Mouse (Mus musculus) limb, embryonic 14.5 days (tissue): ENCODE results near the gene Bach2. TPM values are rescaled to one million over a fixed set of nuclear protein-coding genes. Genes with fewer than 3 reads are reported as not detected.

Experiments
- ATAC-seq: fragments of 200-750 bp; cut with Nextera tagmentation; 2 replicates; pipeline ENCODE4 v1.8.0; 2017; ENCODE audit warnings: low read depth, moderate number of reproducible peaks, moderate TSS enrichment; ENCODE audit not compliant: low FRiP score
- DNase-seq: peaks from one replicate; pipeline ENCODE4 v3.0.0-alpha.2; 2015; ENCODE audit warnings: low spot score
- H3K27ac ChIP-seq: fragments of 300-500 bp; sonication (generic); replicated peaks from 2 replicates; pipeline ENCODE4 v1.5.1; 2014; ENCODE audit warnings: low read depth, mild to moderate bottlenecking, low read length, moderate library complexity, mixed read lengths
- H3K27me3 ChIP-seq: fragments of 300-500 bp; sonication (generic); 2 replicates; pipeline ENCODE4 v1.6.1; 2014; ENCODE audit warnings: low read length, mixed read lengths; ENCODE audit not compliant: control insufficient read depth, insufficient read depth
- H3K36me3 ChIP-seq: fragments of 300-500 bp; sonication (generic); 2 replicates; pipeline ENCODE4 v1.6.1; 2014; ENCODE audit warnings: mild to moderate bottlenecking, low read length, moderate library complexity, mixed read lengths; ENCODE audit not compliant: control insufficient read depth, insufficient read depth
- H3K4me1 ChIP-seq: fragments of 300-500 bp; sonication (generic); 2 replicates; pipeline ENCODE4 v1.6.1; 2014; ENCODE audit warnings: antibody characterized with exemption, low read length, mixed read lengths; ENCODE audit not compliant: control insufficient read depth, insufficient read depth
- H3K4me2 ChIP-seq: fragments of 300-500 bp; sonication (generic); replicated peaks from 2 replicates; pipeline ENCODE4 v1.6.1; 2014; ENCODE audit warnings: low read depth, mild to moderate bottlenecking, low read length, moderate library complexity; ENCODE audit not compliant: severe bottlenecking
- H3K4me3 ChIP-seq: fragments of 300-500 bp; sonication (generic); replicated peaks from 2 replicates; pipeline ENCODE4 v1.5.1; 2014; ENCODE audit warnings: low read length
- H3K9ac ChIP-seq: fragments of 300-500 bp; sonication (generic); 2 replicates; pipeline ENCODE4 v1.6.1; 2014; ENCODE audit warnings: mild to moderate bottlenecking, low read depth, low read length, moderate library complexity; ENCODE audit not compliant: severe bottlenecking
- H3K9me3 ChIP-seq: fragments of 300-500 bp; sonication (generic); 2 replicates; pipeline ENCODE4 v1.6.1; 2016; ENCODE audit warnings: low read length; ENCODE audit not compliant: control insufficient read depth
- POLR2A ChIP-seq: fragments of 200-500 bp; IDR thresholded peaks from 2 replicates; pipeline ENCODE4 v1.8.0; 2012; ENCODE audit warnings: inconsistent platforms, mild to moderate bottlenecking, moderate library complexity, borderline replicate concordance; ENCODE audit not compliant: insufficient read depth, insufficient read length; ENCODE audit errors: extremely low read depth
- WGBS: fragments of 180-500 bp; shearing (Covaris S2); extraction: QIAGEN DNeasy Blood & Tissue Kit; methylation state at CpG from one replicate; pipeline ENCODE4 v1.1.7; 2014; 5-methylcytosine and 5-hydroxymethylcytosine counted together
- polyA plus RNA-seq, 2 experiments: library from polyadenylated mRNA; depleted of rRNA in 1 of 2; stranded (reverse) in 1 of 2; unstranded in 1 of 2; fragments of >200 nt; fragmentation: Nextera tagmentation in 1 of 2; extraction: Ambion mirVana in 1 of 2; gene quantifications; 2 replicates each; pipeline versions ENCODE4 v1.2.1 to v1.2.3; 2012 to 2014

Gene Bach2
- polyA plus RNA-seq, 2 experiments = 6.0 to 9.6 TPM

DNA sequence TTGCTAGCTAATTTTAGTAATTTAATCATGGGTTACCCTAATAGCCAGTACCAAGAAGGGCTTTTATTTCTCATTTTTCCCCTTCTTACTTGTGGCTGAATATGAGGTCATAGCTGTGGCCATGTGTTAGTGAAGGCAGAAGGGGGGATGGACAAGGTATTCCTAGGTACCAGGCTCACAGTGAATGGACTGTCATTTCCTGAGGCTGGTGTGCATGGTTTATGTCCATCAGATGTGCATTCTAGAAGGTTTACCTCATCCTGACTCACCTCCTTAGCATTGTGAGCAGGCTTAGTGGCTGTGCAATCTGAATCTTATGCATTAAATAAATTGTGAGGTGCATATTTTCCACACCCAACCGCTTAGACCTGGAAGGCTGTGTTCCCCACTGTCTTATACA is 81.4 kb downstream of the Bach2 start:
- TF ChIP-seq POLR2A = no peak
- no peak overlapping the region for H3K27ac ChIP-seq
- ATAC-seq = no peak

GRCm38 (mm10) chr4:32324111-32324510 is 85.5 kb downstream of the Bach2 start:
- H3K4me1 ChIP-seq = peaks cover 10% of the 10 kb centered on the region
- WGBS = 96% methylated on average over 6 of the region's 6 CpGs
- no peaks in the 10 kb centered on the region for H3K36me3 ChIP-seq
- ATAC-seq (no peak), DNase-seq (no peak)
- H3K4me2 ChIP-seq = no peak overlapping the region
- peaks cover 5% of the 10 kb centered on the region; the same call in 1 of the 2 replicates for H3K9me3 ChIP-seq
- no peak overlapping the region for H3K27ac ChIP-seq
- H3K27me3 ChIP-seq = no peaks in the 10 kb centered on the region
- H3K4me3 ChIP-seq = no peak overlapping the region
- TF ChIP-seq POLR2A = no peak
- H3K9ac ChIP-seq = no peak overlapping the region

More for the DNA sequence above, 81.4 kb downstream of the Bach2 start:
- DNase-seq = no peak
- Histone ChIP-seq H3K9ac (no peak overlapping the region), H3K27me3 (no peaks in the 10 kb centered on the region), H3K36me3 (peaks cover 12% of the 10 kb centered on the region; the same call in 1 of the 2 replicates), H3K4me3 (no peak overlapping the region), H3K9me3 (peaks cover 5% of the 10 kb centered on the region; the same call in 1 of the 2 replicates), H3K4me2 (no peak overlapping the region), H3K4me1 (peaks cover 10% of the 10 kb centered on the region)
- whole genome bisulfite sequencing = 81% methylated on average over 1 of the region's 1 CpGs

- WGBS = 77% methylated on average over 4 of the region's 4 CpGs
- H3K9ac ChIP-seq = no peak overlapping the region
- H3K4me2 ChIP-seq = no peak overlapping the region
- DNase-seq (no peak), ATAC-seq (no peak)
- no peaks in the 10 kb centered on the region for H3K36me3 ChIP-seq
- no peak for TF ChIP-seq POLR2A
- no peaks in the 10 kb centered on the region for H3K27me3 ChIP-seq
- no peak overlapping the region for H3K4me3 ChIP-seq
- H3K27ac ChIP-seq = no peak overlapping the region
- peaks cover 10% of the 10 kb centered on the region for H3K4me1 ChIP-seq
- H3K9me3 ChIP-seq = peaks cover 5% of the 10 kb centered on the region; the same call in 1 of the 2 replicates
Measured at GRCm38 (mm10) chr4:32324967-32325366, 86.4 kb downstream of the Bach2 start.

DNA sequence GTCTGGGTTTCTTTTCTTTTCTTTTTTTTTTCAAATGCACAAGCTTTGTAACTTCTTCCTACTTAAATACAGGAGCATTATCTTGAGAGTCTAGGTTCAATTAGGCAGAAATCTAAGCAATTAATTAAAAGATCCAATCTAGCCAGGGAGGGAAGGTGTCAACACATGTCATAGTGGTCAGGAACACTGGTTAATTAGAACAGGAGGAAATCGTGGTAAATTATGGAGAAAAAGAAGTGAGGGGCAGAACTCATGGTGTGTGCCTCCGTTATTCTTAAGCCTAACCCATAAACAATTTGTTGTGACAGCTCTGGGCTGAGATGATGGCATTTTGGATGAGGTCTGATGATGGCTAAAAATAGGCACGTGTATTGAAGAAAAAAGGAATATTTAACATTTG is 87.0 kb downstream of the Bach2 start:
- TF ChIP-seq POLR2A = no peak
- no peak overlapping the region for H3K4me3 ChIP-seq
- H3K9me3 ChIP-seq = peaks cover 5% of the 10 kb centered on the region; the same call in 1 of the 2 replicates
- H3K27ac ChIP-seq = no peak overlapping the region
- no peak overlapping the region for H3K9ac ChIP-seq
- H3K4me1 ChIP-seq = peaks cover 9% of the 10 kb centered on the region
- H3K27me3 ChIP-seq = no peaks in the 10 kb centered on the region
- no peak overlapping the region for H3K4me2 ChIP-seq
- DNase-seq = no peak
- no peak for ATAC-seq
- no peaks in the 10 kb centered on the region for H3K36me3 ChIP-seq
- WGBS = 49% methylated on average over 3 of the region's 3 CpGs

DNA sequence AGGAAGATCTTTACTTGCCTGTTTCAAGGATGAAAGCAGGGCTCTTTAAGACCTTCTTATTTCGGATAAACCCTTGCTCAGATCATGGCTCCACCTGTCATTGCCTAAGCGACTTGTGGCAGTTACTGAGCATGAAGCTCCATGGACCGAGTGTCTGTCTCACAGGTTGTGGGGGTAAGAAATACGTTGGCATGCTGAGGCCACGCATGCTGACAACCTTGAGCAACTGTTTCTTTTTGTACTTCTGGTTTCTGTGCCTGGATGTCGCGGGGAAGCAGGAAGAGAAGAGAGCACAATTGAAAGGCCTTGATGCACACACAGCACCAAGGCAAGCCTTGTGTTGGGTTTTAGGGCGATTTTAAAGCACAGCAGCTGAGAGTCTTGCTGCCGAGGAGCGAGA is 87.7 kb downstream of the Bach2 start:
- H3K4me2 ChIP-seq = no peak overlapping the region
- DNase-seq = no peak
- H3K27me3 ChIP-seq = no peaks in the 10 kb centered on the region
- no peak for TF ChIP-seq POLR2A
- no peaks in the 10 kb centered on the region for H3K36me3 ChIP-seq
- 0 out of 2 replicates have a peak, but pooled peaks cover 3% of the 10 kb centered on the region for H3K4me1 ChIP-seq
- ATAC-seq = no peak
- H3K9me3 ChIP-seq = peaks cover 5% of the 10 kb centered on the region; the same call in 1 of the 2 replicates
- WGBS = 79% methylated on average over 10 of the region's 10 CpGs
- no peak overlapping the region for H3K4me3 ChIP-seq
- no peak overlapping the region for H3K9ac ChIP-seq
- no peak overlapping the region for H3K27ac ChIP-seq

GRCm38 (mm10) chr4:32326860-32327259 is 88.3 kb downstream of the Bach2 start:
- no peak for TF ChIP-seq POLR2A
- Histone ChIP-seq H3K4me3 (no peak overlapping the region), H3K36me3 (no peaks in the 10 kb centered on the region), H3K9ac (no peak overlapping the region), H3K4me2 (no peak overlapping the region), H3K4me1 (no peaks in the 10 kb centered on the region), H3K9me3 (peaks cover 5% of the 10 kb centered on the region; the same call in 1 of the 2 replicates), H3K27ac (no peak overlapping the region), H3K27me3 (no peaks in the 10 kb centered on the region)
- ATAC-seq = no peak
- 47% methylated on average over 3 of the region's 3 CpGs for WGBS
- DNase-seq = no peak
